Mouse (Mus musculus): ENCODE measurements around the gene Capn10. TPM values are rescaled to one million over a fixed set of nuclear protein-coding genes. Genes with fewer than 3 reads are reported as not detected.

Gene Capn10
- polyA plus RNA-seq, 1 experiment from 2014 or later: 31.6 TPM

- Histone ChIP-seq H3K9me3 (ENCODE audit: control insufficient read depth) (no peaks in the 10 kb centered on the region), H3K36me3 (ENCODE audit: control insufficient read depth, insufficient read depth) (no peaks in the 10 kb centered on the region), H3K4me1 (replicated peaks; ENCODE audit: control insufficient read depth, insufficient read depth, low read length) (no peaks in the 10 kb centered on the region), H3K9ac (ENCODE audit: low read depth, low read length) (no peak overlapping the region), H3K4me3 (ENCODE audit: low read depth, low read length) (no peak overlapping the region), H3K27ac (ENCODE audit: low read depth, low read length) (no peak overlapping the region), H3K27me3 (replicated peaks; ENCODE audit: control insufficient read depth, insufficient read depth, low read length) (no peaks in the 10 kb centered on the region), H3K4me2 (replicated peaks; ENCODE audit: low read depth) (no peak overlapping the region)
- no peak for TF ChIP-seq CTCF (IDR thresholded peaks at IDR 0.05; ENCODE audit: low read depth)
- WGBS: 88% methylated on average over 6 of the region's 6 CpGs
- no peak for ATAC-seq
These were observed 58.2 kb downstream of the Capn10 start for GRCm38 (mm10) chr1:92992214-92992855.

- H3K4me1 ChIP-seq (replicated peaks; ENCODE audit: control insufficient read depth, insufficient read depth, low read length): no peaks in the 10 kb centered on the region
- H3K9me3 ChIP-seq (ENCODE audit: control insufficient read depth): no peaks in the 10 kb centered on the region
- H3K36me3 ChIP-seq (ENCODE audit: control insufficient read depth, insufficient read depth): no peaks in the 10 kb centered on the region
- no peak overlapping the region for H3K4me3 ChIP-seq (ENCODE audit: low read depth, low read length)
- ATAC-seq: no peak
- no peak overlapping the region for H3K27ac ChIP-seq (ENCODE audit: low read depth, low read length)
- H3K27me3 ChIP-seq (replicated peaks; ENCODE audit: control insufficient read depth, insufficient read depth, low read length): no peaks in the 10 kb centered on the region
- no peak for TF ChIP-seq CTCF (IDR thresholded peaks at IDR 0.05; ENCODE audit: low read depth)
- no peak overlapping the region for H3K9ac ChIP-seq (ENCODE audit: low read depth, low read length)
- WGBS: 74% methylated on average over 2 of the region's 2 CpGs
- H3K4me2 ChIP-seq (replicated peaks; ENCODE audit: low read depth): no peak overlapping the region
These were observed 58.7 kb downstream of the Capn10 start for GRCm38 (mm10) chr1:92992880-92993279.

Other genes starting within 250 kb of the Capn10 start
- gene Gpc1, start 102.7 kb upstream of the Capn10 start, polyA plus RNA-seq (2015; fragmentation: Nextera tagmentation; extraction: Ambion mirVana): 8.1 and 8.5 TPM in 2 replicates
- gene Ankmy1, start 31.5 kb upstream of the Capn10 start, polyA plus RNA-seq (2015; fragmentation: Nextera tagmentation; extraction: Ambion mirVana): 0.12 TPM in 1 of 2 replicates, not detected in the other
- 18.8 and 19.2 TPM in 2 replicates for gene Dusp28, start 27.4 kb upstream of the Capn10 start, polyA plus RNA-seq (2015; fragmentation: Nextera tagmentation; extraction: Ambion mirVana)
- 75.0 and 87.9 TPM in 2 replicates for gene Rnpepl1, start 23.6 kb upstream of the Capn10 start, polyA plus RNA-seq (2015; fragmentation: Nextera tagmentation; extraction: Ambion mirVana)
- gene Gpr35, start 16.5 kb downstream of the Capn10 start, polyA plus RNA-seq (2015; fragmentation: Nextera tagmentation; extraction: Ambion mirVana): 4.7 and 4.8 TPM in 2 replicates
- gene Aqp12, start 72.0 kb downstream of the Capn10 start, polyA plus RNA-seq (2015; fragmentation: Nextera tagmentation; extraction: Ambion mirVana): 0.13 and 0.17 TPM in 2 replicates
- 7.7 and 8.3 TPM in 2 replicates for gene Kif1a, start 167.6 kb downstream of the Capn10 start, polyA plus RNA-seq (2015; fragmentation: Nextera tagmentation; extraction: Ambion mirVana)
- gene Agxt, start 200.9 kb downstream of the Capn10 start, polyA plus RNA-seq (2015; fragmentation: Nextera tagmentation; extraction: Ambion mirVana): 3.2 and 3.5 TPM in 2 replicates
- 22.5 and 24.3 TPM in 2 replicates for gene 2310007B03Rik, start 226.6 kb downstream of the Capn10 start, polyA plus RNA-seq (2015; fragmentation: Nextera tagmentation; extraction: Ambion mirVana)
- gene Crocc2, start 234.3 kb downstream of the Capn10 start, polyA plus RNA-seq (2015; fragmentation: Nextera tagmentation; extraction: Ambion mirVana): 0.04 TPM in 1 of 2 replicates, not detected in the other